Mouse (Mus musculus): ENCODE results near the gene Fgf9.

The Fgf9 gene

GRCm38 (mm10) chr14:58089486-58089885 is 19.1 kb downstream of the Fgf9 start:
- no peak for DNase-seq (ENCODE audit: low spot score)

- DNase-seq (ENCODE audit: low spot score): no peak
Observed at GRCm38 (mm10) chr14:58091321-58091720, 21.0 kb downstream of the Fgf9 start.

GRCm38 (mm10) chr14:58099599-58099998 is 29.3 kb downstream of the Fgf9 start:
- no peak for DNase-seq (ENCODE audit: low spot score)

- no peak for DNase-seq (ENCODE audit: low spot score)
Observed at GRCm38 (mm10) chr14:58101298-58101697, 31.0 kb downstream of the Fgf9 start.

GRCm38 (mm10) chr14:58104266-58104665 is 33.9 kb downstream of the Fgf9 start:
- no peak for DNase-seq (ENCODE audit: low spot score)

- DNase-seq (ENCODE audit: low spot score): no peak
Observed at GRCm38 (mm10) chr14:58105596-58105995, 35.2 kb downstream of the Fgf9 start.

GRCm38 (mm10) chr14:58109601-58110000 is 39.3 kb downstream of the Fgf9 start:
- DNase-seq (ENCODE audit: low spot score): no peak

- DNase-seq (ENCODE audit: low spot score): no peak
Observed at GRCm38 (mm10) chr14:58111562-58111961, 41.2 kb downstream of the Fgf9 start.

- no peak for DNase-seq (ENCODE audit: low spot score)
Observed at GRCm38 (mm10) chr14:58112341-58112740, 42.0 kb downstream of the Fgf9 start.

- DNase-seq (ENCODE audit: low spot score): no peak
Observed at GRCm38 (mm10) chr14:58113180-58113579, 42.8 kb downstream of the Fgf9 start.

GRCm38 (mm10) chr14:58114146-58114545 is 43.8 kb downstream of the Fgf9 start:
- no peak for DNase-seq (ENCODE audit: low spot score)

- DNase-seq (ENCODE audit: low spot score): no peak
Observed at GRCm38 (mm10) chr14:58124625-58125024, 54.3 kb downstream of the Fgf9 start.

- DNase-seq (ENCODE audit: low spot score): no peak
Observed at GRCm38 (mm10) chr14:58126508-58126907, 56.2 kb downstream of the Fgf9 start.

- DNase-seq (ENCODE audit: low spot score): no peak
Observed at GRCm38 (mm10) chr14:58139506-58140055, 69.2 kb downstream of the Fgf9 start.

GRCm38 (mm10) chr14:58149637-58150470 is 79.5 kb downstream of the Fgf9 start:
- DNase-seq (ENCODE audit: low spot score): no peak

- no peak for DNase-seq (ENCODE audit: low spot score)
Observed at GRCm38 (mm10) chr14:58150471-58150855, 80.1 kb downstream of the Fgf9 start.

- no peak for DNase-seq (ENCODE audit: low spot score)
Observed at GRCm38 (mm10) chr14:58152110-58152509, 81.8 kb downstream of the Fgf9 start.

GRCm38 (mm10) chr14:58153470-58154416 is 83.4 kb downstream of the Fgf9 start:
- no peak for DNase-seq (ENCODE audit: low spot score)

- no peak for DNase-seq (ENCODE audit: low spot score)
Observed at GRCm38 (mm10) chr14:58160624-58161023, 90.3 kb downstream of the Fgf9 start.
